Mouse (Mus musculus) layer of hippocampus, adult 11-12 months (tissue): ENCODE measurements around the gene Limch1.

Source experiments
- DNase-seq: peaks from one replicate; pipeline ENCODE4 v3.0.0; 2022; ENCODE audit warnings: low spot score

Limch1 gene

GRCm38 (mm10) chr5:66933134-66933804 lies 187.6 kb downstream of the Limch1 start:
- DNase-seq = no peak

- no peak for DNase-seq
These were observed 189.0 kb downstream of the Limch1 start for GRCm38 (mm10) chr5:66934585-66934984.

GRCm38 (mm10) chr5:66937376-66937775 lies 191.7 kb downstream of the Limch1 start:
- DNase-seq = no peak

- no peak for DNase-seq
These were observed 196.3 kb downstream of the Limch1 start for GRCm38 (mm10) chr5:66941710-66942450.

GRCm38 (mm10) chr5:66942922-66943321 lies 197.3 kb downstream of the Limch1 start:
- no peak for DNase-seq

- DNase-seq = no peak
These were observed 197.9 kb downstream of the Limch1 start for GRCm38 (mm10) chr5:66943521-66943920.

GRCm38 (mm10) chr5:66947958-66948357 lies 202.3 kb downstream of the Limch1 start:
- DNase-seq = peak; percentile 41

- DNase-seq = no peak
These were observed 203.6 kb downstream of the Limch1 start for GRCm38 (mm10) chr5:66949098-66949692.

- DNase-seq = no peak
These were observed 207.7 kb downstream of the Limch1 start for GRCm38 (mm10) chr5:66953375-66953774.

- DNase-seq = peak; percentile 65
These were observed 208.5 kb downstream of the Limch1 start for GRCm38 (mm10) chr5:66953971-66954644.

- no peak for DNase-seq
These were observed 209.6 kb downstream of the Limch1 start for GRCm38 (mm10) chr5:66955245-66955644.

GRCm38 (mm10) chr5:66957656-66958055 lies 212.0 kb downstream of the Limch1 start:
- no peak for DNase-seq

GRCm38 (mm10) chr5:66958118-66958517 lies 212.5 kb downstream of the Limch1 start:
- peak; percentile 26 for DNase-seq

GRCm38 (mm10) chr5:66959968-66960367 lies 214.3 kb downstream of the Limch1 start:
- DNase-seq = peak; percentile 31

GRCm38 (mm10) chr5:66965442-66965841 lies 219.8 kb downstream of the Limch1 start:
- DNase-seq = no peak

- DNase-seq = no peak
These were observed 221.5 kb downstream of the Limch1 start for GRCm38 (mm10) chr5:66967147-66967546.

- DNase-seq = no peak
These were observed 222.0 kb downstream of the Limch1 start for GRCm38 (mm10) chr5:66967646-66968045.

GRCm38 (mm10) chr5:66968059-66968833 lies 222.6 kb downstream of the Limch1 start:
- peak; percentile 65 for DNase-seq

- no peak for DNase-seq
These were observed 223.5 kb downstream of the Limch1 start for GRCm38 (mm10) chr5:66968925-66969711.

- no peak for DNase-seq
These were observed 230.0 kb downstream of the Limch1 start for GRCm38 (mm10) chr5:66975621-66976020.
